Mouse (Mus musculus) 3134 (cell line): ENCODE results near the gene Slc9a3r2.

Experiments used
- DNase-seq: peaks from one replicate; pipeline ENCODE4 v3.0.0-alpha.2; 2011; ENCODE audit warnings: low spot score; ENCODE audit not compliant: insufficient read length; ENCODE audit errors: extremely low read depth

Gene Slc9a3r2

DNA sequence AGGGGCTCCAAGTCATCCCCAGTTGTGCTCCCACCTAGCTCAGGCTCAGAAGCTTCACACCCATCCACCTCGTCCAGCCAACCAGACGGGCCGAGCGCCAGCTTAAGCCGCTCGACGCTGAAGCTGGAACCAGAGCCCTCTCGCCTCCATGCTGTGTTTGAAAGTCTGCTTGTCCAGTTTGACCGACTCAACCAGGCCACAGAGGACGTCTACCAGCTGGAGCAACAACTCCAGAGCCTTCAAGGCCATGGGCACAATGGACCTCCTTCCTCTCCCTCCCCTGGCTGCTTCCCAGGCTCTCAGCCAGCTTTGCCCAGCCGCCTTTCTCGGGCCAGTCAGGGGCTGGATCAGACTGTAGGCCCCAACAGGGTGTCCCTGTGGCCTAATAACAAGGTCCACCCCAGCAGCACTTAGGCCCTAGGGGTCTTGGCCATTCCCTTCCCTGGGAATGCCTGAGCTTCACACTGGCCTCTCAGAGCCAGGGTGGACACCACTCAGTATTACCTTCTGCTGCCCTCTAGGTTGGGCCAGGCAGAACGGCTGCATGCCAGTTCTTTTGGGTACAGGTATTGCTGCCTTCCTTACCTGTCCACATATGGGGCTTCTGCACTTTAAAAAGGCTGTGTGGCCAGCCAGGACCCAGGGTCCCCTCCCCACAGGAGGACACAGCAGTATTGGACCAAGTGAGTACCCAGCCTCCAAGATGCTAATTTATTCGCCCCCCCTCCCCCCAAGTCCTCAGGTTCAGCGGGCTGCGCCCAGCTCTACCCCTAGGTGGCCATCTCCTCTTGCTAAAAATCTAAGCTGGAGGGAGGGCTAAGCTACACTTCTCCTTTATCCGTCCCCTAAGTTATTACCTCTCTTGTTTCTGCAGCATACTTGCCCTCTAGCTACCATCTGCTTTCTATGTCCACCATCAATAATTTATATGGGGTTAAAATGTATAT is 54.7 kb downstream of the Slc9a3r2 start:
- no peak for DNase-seq

DNA sequence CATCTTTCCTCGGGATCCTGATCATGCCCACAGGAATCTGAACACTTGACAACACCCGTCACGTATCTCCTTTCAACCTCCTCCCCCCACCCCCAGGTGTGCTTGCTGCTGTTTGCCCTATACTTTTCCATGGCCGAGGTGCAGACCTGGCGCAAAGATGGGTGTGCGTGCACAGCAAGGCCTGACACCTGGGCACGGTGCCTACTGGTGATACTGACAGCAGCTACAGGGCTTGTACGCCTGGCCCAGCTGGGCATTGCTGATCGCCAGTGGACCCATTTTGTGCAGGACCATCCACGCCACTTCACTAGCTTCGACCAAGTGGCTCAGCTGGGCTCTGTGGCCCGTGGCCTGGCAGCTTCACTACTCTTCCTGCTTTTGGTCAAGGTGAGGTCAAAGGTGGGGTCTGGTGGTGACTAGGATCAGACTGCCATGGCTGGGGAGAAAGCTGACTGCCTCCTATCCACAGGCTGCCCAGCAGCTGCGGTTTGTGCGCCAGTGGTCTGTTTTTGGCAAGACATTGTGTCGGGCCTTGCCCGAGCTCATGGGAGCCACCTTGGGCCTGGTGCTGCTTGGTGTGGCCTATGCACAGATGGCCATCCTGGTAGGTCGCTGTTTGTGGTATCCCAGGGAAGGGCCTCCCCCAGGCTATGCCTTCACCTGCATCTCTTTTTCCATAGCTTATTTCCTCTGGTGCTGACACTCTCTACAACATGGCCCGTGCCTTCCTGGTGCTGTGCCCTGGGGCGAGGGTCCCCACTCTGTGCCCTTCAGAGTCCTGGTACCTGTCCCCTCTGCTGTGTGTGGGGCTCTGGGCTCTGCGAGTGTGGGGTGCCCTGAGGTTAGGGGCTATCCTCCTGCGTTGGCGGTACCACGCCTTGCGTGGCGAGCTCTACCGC is 55.9 kb downstream of the Slc9a3r2 start:
- no peak for DNase-seq

DNA sequence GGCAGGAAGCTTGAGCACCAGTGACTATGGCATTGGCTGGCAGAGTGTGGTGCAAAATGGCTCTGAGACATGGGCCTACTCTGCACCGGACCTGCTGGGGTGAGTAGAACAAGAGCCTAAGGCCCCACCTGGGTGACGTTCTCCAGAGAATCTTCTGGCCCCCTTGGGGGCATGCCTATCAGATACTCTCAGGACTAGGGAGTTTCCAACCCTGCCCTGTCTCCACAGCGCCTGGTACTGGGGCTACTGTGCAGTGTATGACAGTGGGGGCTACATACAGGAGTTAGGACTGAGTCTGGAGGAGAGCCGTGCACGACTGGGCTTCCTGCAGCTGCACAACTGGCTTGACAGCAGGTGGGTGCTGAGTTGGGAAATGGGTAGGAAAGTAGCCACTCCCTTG is 56.9 kb downstream of the Slc9a3r2 start:
- DNase-seq, result no peak

DNA sequence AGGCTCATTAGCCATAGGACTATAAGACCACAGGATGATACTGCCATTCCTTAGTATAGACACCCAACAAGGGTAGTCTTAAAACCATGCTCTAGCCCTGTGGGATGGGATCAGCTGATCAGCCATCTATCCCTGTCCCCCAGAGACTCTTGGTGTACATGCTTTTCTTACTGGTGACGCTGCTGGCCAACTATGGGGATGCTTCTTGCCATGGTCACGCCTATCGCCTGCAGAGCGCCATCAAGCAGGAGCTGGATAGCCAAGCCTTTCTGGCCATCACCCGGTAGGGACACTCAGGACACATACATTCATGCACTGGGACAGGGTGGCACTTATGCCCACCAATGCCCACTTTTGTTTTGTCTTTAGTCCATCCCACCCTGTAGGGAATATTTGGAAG is 58.4 kb downstream of the Slc9a3r2 start:
- DNase-seq, result no peak

DNA sequence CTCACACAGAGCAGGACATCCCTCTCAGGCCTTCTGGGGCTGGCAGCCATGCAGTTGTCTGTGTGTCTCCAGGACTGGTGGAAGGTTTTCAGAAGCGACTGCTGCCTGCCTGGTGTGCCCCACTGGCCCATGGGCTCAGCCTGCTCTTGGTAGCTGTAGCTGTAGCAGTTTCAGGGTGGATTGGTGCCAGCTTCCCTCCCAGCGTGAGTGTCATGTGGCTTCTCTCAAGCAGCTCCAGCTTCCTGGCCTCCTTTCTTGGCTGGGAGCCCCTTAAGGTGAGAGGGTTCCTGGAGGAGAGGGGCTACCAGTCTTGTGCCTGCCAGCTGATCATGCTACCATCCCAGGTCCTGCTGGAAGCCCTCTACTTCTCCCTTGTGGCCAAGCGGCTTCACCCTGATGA is 59.2 kb downstream of the Slc9a3r2 start:
- no peak for DNase-seq
